Mouse (Mus musculus) lung, embryonic 16.5 days (tissue): ENCODE measurements at regions not wholly inside any gene's neighbourhood (a gene's known extent, or its start where the extent isn't known, plus 50 kb on each side); places are given as distances from the start of the nearest gene placed in this dataset.
A peak's percentile ranks its signal among the peaks of the same experiment; 100 is the strongest.

Experiments
- ATAC-seq: fragments of 200-750 bp; cut with Nextera tagmentation; 2 replicates; pipeline ENCODE4 v1.8.0; 2017; ENCODE audit warnings: low read depth, mild to moderate bottlenecking, moderate library complexity
- H3K27ac ChIP-seq: fragments of 300-500 bp; sonication (generic); 2 replicates; pipeline ENCODE4 v1.5.1; 2014; ENCODE audit warnings: mild to moderate bottlenecking, control low read depth, low read length
- H3K27me3 ChIP-seq: fragments of 300-500 bp; sonication (generic); 2 replicates; pipeline ENCODE4 v1.6.1; 2014; ENCODE audit warnings: low read depth, low read length, mixed read lengths; ENCODE audit not compliant: control insufficient read depth, insufficient read depth
- H3K36me3 ChIP-seq: fragments of 300-500 bp; sonication (generic); 2 replicates; pipeline ENCODE4 v1.6.1; 2014; ENCODE audit warnings: low read length; ENCODE audit not compliant: control insufficient read depth, insufficient read depth
- H3K4me1 ChIP-seq: fragments of 300-500 bp; sonication (generic); replicated peaks from 2 replicates; pipeline ENCODE4 v1.6.1; 2014; ENCODE audit warnings: low read length, mixed read lengths; ENCODE audit not compliant: control insufficient read depth, insufficient read depth
- H3K4me2 ChIP-seq: fragments of 300-500 bp; sonication (generic); 2 replicates; pipeline ENCODE4 v1.6.1; 2014; ENCODE audit warnings: low read depth, low read length, control low read depth
- H3K4me3 ChIP-seq: fragments of 300-500 bp; sonication (generic); 2 replicates; pipeline ENCODE4 v1.5.1; 2014; ENCODE audit warnings: mild to moderate bottlenecking, low read length, control low read depth
- H3K9ac ChIP-seq: fragments of 300-500 bp; sonication (generic); 2 replicates; pipeline ENCODE4 v1.6.1; 2014; ENCODE audit warnings: low read length, control low read depth
- H3K9me3 ChIP-seq: fragments of 300-500 bp; sonication (generic); 2 replicates; pipeline ENCODE4 v1.6.1; 2016; ENCODE audit warnings: low read length; ENCODE audit not compliant: control insufficient read depth
- WGBS: fragments of 180-500 bp; shearing (Covaris S2); extraction: QIAGEN DNeasy Blood & Tissue Kit; methylation state at CpG from one replicate; pipeline ENCODE4 v1.1.7; 2014; 5-methylcytosine and 5-hydroxymethylcytosine counted together

- Histone ChIP-seq H3K9ac (no peak overlapping the region), H3K27ac (peak overlapping the region; percentile 76), H3K9me3 (no peaks in the 10 kb centered on the region; the same call in 1 of the 2 replicates), H3K4me2 (no peak overlapping the region), H3K27me3 (no peaks in the 10 kb centered on the region; the same call in 1 of the 2 replicates), H3K4me3 (no peak overlapping the region), H3K36me3 (no peaks in the 10 kb centered on the region), H3K4me1 (peaks cover 12% of the 10 kb centered on the region)
- peak; percentile 82 for ATAC-seq
- 22% methylated on average over 4 of the region's 4 CpGs for whole genome bisulfite sequencing
Measured at GRCm38 (mm10) chr8:113977072-113977471, 128.5 kb upstream of the Adamts18 start.

GRCm38 (mm10) chr8:113978946-113979345 is 130.4 kb upstream of the Adamts18 start:
- no peak overlapping the region for H3K4me2 ChIP-seq
- H3K36me3 ChIP-seq = no peaks in the 10 kb centered on the region
- WGBS = 19% methylated on average over 9 of the region's 9 CpGs
- no peaks in the 10 kb centered on the region; the same call in 1 of the 2 replicates for H3K9me3 ChIP-seq
- H3K4me3 ChIP-seq = no peak overlapping the region
- peaks cover 12% of the 10 kb centered on the region for H3K4me1 ChIP-seq
- no peak for ATAC-seq
- peaks cover 3% of the 10 kb centered on the region for H3K27me3 ChIP-seq
- H3K27ac ChIP-seq = no peak overlapping the region
- no peak overlapping the region for H3K9ac ChIP-seq

DNA sequence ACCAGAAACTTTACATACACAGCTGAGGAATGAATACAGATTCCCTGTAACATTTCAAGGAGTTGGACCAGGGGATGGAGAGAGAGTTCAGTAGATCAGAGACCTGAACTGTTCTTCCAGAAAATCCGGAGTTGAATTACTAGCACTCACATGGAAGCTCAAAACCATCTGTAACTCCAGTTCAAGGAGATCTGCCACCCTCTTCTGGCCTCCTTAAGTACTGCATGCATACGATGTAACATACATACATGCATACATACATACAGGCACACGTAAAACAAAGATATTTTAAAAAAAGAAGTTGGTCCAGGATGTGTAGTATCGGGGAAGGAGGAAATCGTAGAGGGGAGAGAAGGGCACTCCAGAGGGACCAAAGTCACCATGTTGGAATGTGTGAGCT is 131.3 kb upstream of the Adamts18 start:
- Histone ChIP-seq H3K27me3 (peaks cover 3% of the 10 kb centered on the region), H3K9ac (no peak overlapping the region), H3K36me3 (no peaks in the 10 kb centered on the region), H3K4me2 (no peak overlapping the region), H3K27ac (no peak overlapping the region), H3K4me1 (peaks cover 12% of the 10 kb centered on the region), H3K9me3 (no peaks in the 10 kb centered on the region; the same call in 1 of the 2 replicates), H3K4me3 (no peak overlapping the region)
- no peak for ATAC-seq
- WGBS = 85% methylated on average over 5 of the region's 5 CpGs

- 11% methylated on average over 1 of the region's 1 CpGs for WGBS
- H3K4me2 ChIP-seq = no peak overlapping the region
- no peak overlapping the region for H3K4me3 ChIP-seq
- no peak overlapping the region for H3K9ac ChIP-seq
- peaks cover 8% of the 10 kb centered on the region for H3K4me1 ChIP-seq
- no peak overlapping the region for H3K27ac ChIP-seq
- no peaks in the 10 kb centered on the region for H3K36me3 ChIP-seq
- peaks cover 3% of the 10 kb centered on the region; the same call in 1 of the 2 replicates for H3K27me3 ChIP-seq
- H3K9me3 ChIP-seq = no peaks in the 10 kb centered on the region; the same call in 1 of the 2 replicates
- no peak for ATAC-seq
Measured at GRCm38 (mm10) chr8:113981339-113981738, 132.8 kb upstream of the Adamts18 start.

- H3K27ac ChIP-seq = no peak overlapping the region; the same call in 1 of the 2 replicates
- no peaks in the 10 kb centered on the region; the same call in 1 of the 2 replicates for H3K9me3 ChIP-seq
- no peak overlapping the region for H3K9ac ChIP-seq
- WGBS = 2% methylated on average over 10 of the region's 10 CpGs
- H3K27me3 ChIP-seq = peaks cover 3% of the 10 kb centered on the region; the same call in 1 of the 2 replicates
- peak overlapping the region; percentile 29; the same call in 1 of the 2 replicates for H3K4me2 ChIP-seq
- peak; percentile 56; the same call in 1 of the 2 replicates for ATAC-seq
- H3K36me3 ChIP-seq = no peaks in the 10 kb centered on the region
- H3K4me1 ChIP-seq = peaks cover 3% of the 10 kb centered on the region; the same call in 1 of the 2 replicates
- H3K4me3 ChIP-seq = no peak overlapping the region
Measured at GRCm38 (mm10) chr8:113984845-113985244, 136.3 kb upstream of the Adamts18 start.

DNA sequence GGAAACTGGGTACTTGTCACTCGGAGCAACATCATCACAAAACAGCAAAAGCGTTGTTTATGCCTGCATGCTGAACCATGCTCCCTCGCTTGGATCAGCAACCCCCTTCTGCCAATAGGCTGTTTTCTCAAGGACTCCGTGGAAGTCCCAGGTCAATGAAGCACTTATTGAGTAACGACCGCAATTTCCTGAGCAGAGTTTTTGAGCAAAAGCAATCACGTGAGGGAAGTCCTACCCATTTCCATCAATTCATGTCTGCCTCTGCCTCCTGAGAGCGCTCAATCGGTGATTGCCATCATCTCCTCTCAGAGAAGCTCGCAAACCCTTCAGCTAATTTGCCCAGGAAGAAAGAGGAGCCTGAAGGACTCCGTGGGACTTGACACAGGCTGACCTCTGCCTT is 136.9 kb upstream of the Adamts18 start:
- Histone ChIP-seq H3K9ac (no peak overlapping the region), H3K36me3 (no peaks in the 10 kb centered on the region), H3K27me3 (peaks cover 3% of the 10 kb centered on the region; the same call in 1 of the 2 replicates), H3K27ac (peak overlapping the region; percentile 37; the same call in 1 of the 2 replicates), H3K4me1 (peaks cover 3% of the 10 kb centered on the region; the same call in 1 of the 2 replicates), H3K4me3 (no peak overlapping the region), H3K4me2 (peak overlapping the region; percentile 29; the same call in 1 of the 2 replicates), H3K9me3 (no peaks in the 10 kb centered on the region)
- peak; percentile 40; the same call in 1 of the 2 replicates for ATAC-seq
- WGBS = 28% methylated on average over 11 of the region's 11 CpGs

- no peak for ATAC-seq
- WGBS = 41% methylated on average over 7 of the region's 7 CpGs
- no peak overlapping the region for H3K27ac ChIP-seq
- H3K4me3 ChIP-seq = no peak overlapping the region
- H3K9me3 ChIP-seq = no peaks in the 10 kb centered on the region
- H3K36me3 ChIP-seq = no peaks in the 10 kb centered on the region
- H3K27me3 ChIP-seq = peaks cover 3% of the 10 kb centered on the region; the same call in 1 of the 2 replicates
- no peak overlapping the region for H3K9ac ChIP-seq
- peak overlapping the region; percentile 29; the same call in 1 of the 2 replicates for H3K4me2 ChIP-seq
- H3K4me1 ChIP-seq = peaks cover 3% of the 10 kb centered on the region; the same call in 1 of the 2 replicates
Measured at GRCm38 (mm10) chr8:113985948-113986347, 137.4 kb upstream of the Adamts18 start.

- no peak overlapping the region for H3K4me3 ChIP-seq
- no peaks in the 10 kb centered on the region for H3K36me3 ChIP-seq
- H3K9me3 ChIP-seq = no peaks in the 10 kb centered on the region
- no peak overlapping the region for H3K9ac ChIP-seq
- H3K4me1 ChIP-seq = 0 out of 2 replicates have a peak, but pooled peaks cover under 1% of the 10 kb centered on the region
- 72% methylated on average over 9 of the region's 9 CpGs for WGBS
- H3K27ac ChIP-seq = no peak overlapping the region
- no peak for ATAC-seq
- no peaks in the 10 kb centered on the region for H3K27me3 ChIP-seq
- H3K4me2 ChIP-seq = no peak overlapping the region
Measured at GRCm38 (mm10) chr8:113990718-113991117, 142.2 kb upstream of the Adamts18 start.

GRCm38 (mm10) chr8:113998881-113999280 is 134.5 kb upstream of the Nudt7 start:
- 21% methylated on average over 6 of the region's 6 CpGs for WGBS
- H3K27ac ChIP-seq = no peak overlapping the region

More at GRCm38 (mm10) chr8:113998881-113999280, 134.5 kb upstream of the Nudt7 start:
- no peaks in the 10 kb centered on the region for H3K27me3 ChIP-seq
- no peak overlapping the region for H3K4me2 ChIP-seq
- no peak overlapping the region for H3K9ac ChIP-seq
- ATAC-seq = no peak
- H3K4me1 ChIP-seq = no peaks in the 10 kb centered on the region
- no peaks in the 10 kb centered on the region for H3K9me3 ChIP-seq
- no peak overlapping the region for H3K4me3 ChIP-seq
- H3K36me3 ChIP-seq = no peaks in the 10 kb centered on the region
